Mouse (Mus musculus): Measurements from ENCODE around the gene Ubl4b.

Ubl4b gene

DNA sequence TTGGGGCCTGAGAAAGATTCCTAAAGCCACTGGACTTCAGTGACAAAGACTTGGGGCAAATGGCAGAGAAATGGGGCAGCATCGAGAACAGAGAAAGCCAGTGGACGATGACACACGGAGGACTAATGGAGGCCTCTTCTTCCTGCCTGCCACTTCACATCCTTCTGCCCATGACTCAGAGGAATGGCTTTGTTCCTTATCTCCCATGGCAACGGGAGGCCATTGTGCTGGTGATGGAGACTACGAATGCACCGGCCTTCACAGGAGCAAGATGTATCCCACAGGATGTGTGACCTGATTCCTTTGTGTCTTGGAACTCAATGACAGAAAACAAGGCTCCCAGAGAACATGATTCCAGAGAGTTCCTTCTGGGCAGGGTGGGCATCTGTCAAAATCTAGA lies 30.3 kb downstream of the Ubl4b start:
- DNase-seq (ENCODE audit: low spot score in 2 of 2), result no peak

- DNase-seq (ENCODE audit: low spot score in 2 of 2), result no peak
Observed at GRCm38 (mm10) chr3:107520931-107521330, 33.9 kb downstream of the Ubl4b start.

DNA sequence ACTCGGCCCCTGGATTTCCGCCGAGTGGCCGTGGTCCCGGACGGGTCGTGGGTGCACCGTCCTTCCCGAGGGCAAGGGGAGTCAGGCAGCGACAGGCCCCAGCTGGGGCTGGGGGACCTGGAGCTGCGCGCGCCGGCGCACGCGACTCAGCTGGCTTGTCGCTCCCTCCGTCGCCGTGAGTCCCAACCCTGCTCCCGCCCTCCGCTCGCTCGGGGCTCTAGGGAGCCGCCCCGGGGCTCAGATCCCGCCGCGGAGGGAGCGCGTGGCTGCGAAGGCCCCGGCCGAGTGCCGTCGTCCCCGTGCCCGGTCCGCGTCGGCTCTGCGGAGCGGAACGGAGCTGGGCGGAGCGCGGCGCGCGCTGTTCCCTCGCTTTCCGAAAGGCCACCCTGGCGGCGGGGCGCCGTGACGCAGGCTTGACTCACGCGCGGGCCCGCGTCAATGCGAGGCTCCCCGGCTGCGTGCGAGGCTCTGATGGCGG lies 37.2 kb downstream of the Ubl4b start, which contains the start of gene Slc6a17:
Gene Slc6a17 (minus strand): TSS at position 388 of the 478 bp plus-strand sequence.
- DNase-seq (ENCODE audit: low spot score in 2 of 2), result no peak

GRCm38 (mm10) chr3:107516776-107517630 lies 37.9 kb downstream of the Ubl4b start:
- no peak for DNase-seq (ENCODE audit: low spot score in 2 of 2)

DNA sequence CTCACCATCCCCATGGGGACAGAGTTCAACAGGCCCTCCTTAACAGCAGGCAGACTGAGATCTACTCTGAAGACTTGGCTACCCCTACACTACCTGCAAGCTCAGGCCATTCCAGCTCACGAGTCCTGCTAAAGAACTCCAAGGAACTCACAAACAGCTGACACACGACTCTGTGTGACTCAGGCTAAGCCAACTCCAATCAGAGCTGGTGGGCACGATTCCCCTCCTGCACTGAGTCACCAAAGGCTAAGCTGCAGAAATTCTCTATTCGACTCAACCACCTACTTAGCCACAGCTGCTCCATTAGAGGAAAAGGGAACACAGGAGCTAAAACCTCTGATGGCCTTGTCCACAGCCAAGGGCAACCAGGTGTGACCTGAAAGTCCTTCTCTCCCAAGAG lies 38.9 kb downstream of the Ubl4b start:
- no peak for DNase-seq (ENCODE audit: low spot score in 2 of 2)

DNA sequence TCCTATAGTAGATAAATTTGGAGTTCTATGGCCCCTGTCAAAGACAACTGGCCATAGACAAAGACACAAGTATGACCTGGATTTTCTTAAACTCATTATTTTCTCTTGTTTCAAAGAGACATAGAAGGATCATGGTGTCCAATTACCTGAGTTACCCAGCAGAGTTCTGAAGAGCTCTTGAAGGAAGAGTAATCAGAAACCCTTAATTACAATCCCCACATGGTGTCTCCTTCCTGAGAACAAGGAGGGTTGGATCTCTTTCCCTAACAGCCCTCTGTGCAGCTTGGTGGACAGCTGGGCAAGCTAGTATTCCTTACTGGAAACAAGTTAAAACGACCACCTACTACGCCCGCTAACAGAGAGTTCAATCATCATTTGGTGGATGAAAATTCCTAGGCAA lies 43.5 kb downstream of the Ubl4b start:
- no peak for DNase-seq (ENCODE audit: low spot score in 2 of 2)

DNA sequence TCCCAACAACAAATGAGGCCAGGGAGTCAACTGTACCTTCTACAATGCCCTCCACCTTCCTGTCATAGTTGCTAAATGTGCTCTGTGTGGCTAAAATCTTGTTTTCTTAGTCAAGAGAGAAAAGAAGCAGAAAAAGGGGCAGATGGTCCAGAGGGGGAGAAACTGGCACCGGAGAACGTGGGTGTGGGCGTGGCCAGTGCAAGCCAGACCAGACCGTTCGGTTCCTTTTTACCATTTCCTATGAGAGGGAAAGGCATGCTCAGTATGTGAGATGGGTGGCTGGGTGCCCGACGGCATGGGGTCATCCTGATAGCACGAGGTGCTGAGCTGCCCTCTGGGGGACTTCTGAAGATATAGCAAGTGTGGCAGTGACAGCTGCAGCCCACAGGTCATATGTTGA lies 46.2 kb downstream of the Ubl4b start:
- no peak for DNase-seq (ENCODE audit: low spot score in 2 of 2)

GRCm38 (mm10) chr3:107507966-107508365 lies 46.9 kb downstream of the Ubl4b start:
- DNase-seq (ENCODE audit: low spot score in 2 of 2), result no peak

GRCm38 (mm10) chr3:107506531-107506930 lies 48.3 kb downstream of the Ubl4b start:
- DNase-seq (ENCODE audit: low spot score in 2 of 2), result no peak

DNA sequence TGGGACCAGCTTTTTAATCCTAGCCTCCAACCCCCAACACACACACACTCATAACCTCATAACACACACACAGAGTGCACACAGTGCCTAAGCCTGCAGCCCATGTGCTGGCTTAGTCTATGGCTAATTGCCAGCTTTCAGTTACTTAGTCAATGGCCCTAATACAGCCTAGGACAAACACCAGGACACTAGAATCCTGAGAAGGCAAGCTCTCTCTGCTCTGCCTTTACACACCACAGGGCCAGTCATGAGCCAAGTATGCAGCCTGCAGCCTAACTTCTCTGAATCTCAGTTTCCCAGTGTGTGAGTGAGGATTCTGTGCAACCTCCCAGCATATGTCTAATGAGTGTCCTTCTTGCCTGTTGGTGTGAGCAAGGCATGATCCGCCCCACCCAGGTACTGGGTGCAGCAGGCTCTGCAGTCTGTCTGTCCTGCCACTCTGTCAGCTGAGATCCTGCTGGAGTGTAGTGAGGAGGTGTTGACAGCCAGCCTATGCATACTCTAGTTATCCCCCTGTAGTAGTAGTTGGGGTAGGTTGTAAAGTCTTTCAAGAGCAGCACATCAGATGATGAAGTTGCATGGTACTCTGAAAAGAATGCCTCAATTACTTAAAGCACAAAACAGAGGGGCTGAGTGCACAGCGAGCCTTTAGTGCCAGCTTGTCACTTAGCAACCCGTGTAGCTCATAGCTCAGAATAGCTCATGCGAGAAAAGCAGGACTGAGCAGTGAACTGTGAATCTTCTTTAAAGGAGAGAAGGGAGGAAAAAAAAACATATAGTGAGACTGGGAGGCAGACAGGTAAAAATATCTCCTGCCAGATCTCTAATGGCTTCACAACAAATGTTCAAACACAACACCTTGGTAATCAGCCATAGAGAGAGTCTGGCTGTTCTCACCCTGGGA lies 49.2 kb downstream of the Ubl4b start:
- DNase-seq (ENCODE audit: low spot score in 2 of 2), result no peak

GRCm38 (mm10) chr3:107504542-107504941 lies 50.3 kb downstream of the Ubl4b start:
- no peak for DNase-seq (ENCODE audit: low spot score in 2 of 2)

DNA sequence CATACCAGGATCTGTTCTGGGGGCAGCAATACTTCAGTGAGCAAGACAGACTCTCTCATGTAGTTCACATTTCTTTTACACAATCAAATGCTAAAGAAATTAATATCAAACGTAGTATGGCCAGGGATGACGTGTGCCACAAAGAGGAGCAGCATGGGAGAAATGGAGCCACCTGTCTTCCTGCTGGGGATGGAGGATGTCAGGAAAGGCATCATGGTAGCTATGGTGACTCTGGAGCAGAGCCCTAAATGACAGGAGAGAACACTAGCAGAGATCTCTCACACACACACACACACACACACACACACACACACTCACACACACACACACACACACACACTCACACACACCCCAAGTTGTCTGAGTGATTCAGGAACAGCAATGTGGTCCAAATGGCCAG lies 51.2 kb downstream of the Ubl4b start:
- no peak for DNase-seq (ENCODE audit: low spot score in 2 of 2)
